31 mouse cellular contexts compared by ENCODE assay signal in the genomic region with DNA sequence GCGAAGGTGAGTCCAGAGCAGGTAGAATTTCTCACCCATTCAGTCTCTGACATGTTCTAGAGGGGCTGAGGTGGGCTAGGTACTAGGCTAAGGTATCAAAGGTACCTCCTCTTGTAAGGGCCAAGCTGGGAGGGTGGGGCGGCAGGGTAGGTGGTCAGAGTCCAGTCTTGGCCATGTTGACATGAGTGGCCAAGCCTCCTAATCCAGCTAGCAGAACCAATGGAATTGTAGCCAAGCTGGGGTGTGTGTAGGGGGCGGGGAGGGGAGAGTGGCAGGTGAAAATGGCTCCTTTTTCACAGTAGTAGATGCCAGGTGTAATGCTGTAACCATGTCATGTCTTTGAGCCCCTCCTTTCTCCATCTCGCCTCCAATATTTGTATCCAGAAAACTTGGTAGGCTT. TPM values are rescaled to one million over a fixed set of nuclear protein-coding genes. Genes with fewer than 3 reads are reported as not detected.
DNase-seq lines count a peak whose midpoint lies in the region; ATAC-seq and TF ChIP-seq lines count a peak whose summit lies in the region.
"Had no signal": no experiment of that assay in that cellular context is flagged by ENCODE, and none has a peak within 500 bp of the region (broad histone marks: within the 10 kb centered on the region; RNA-seq: fewer than 3 reads in every experiment).

No protein-coding gene starts in this region.

- no peak overlapping the region for H3K4me2 ChIP-seq in kidney, embryonic 15.5 days
- no peak overlapping the region for H3K4me2 ChIP-seq in midbrain, embryonic 11.5 days
- H3K4me2 ChIP-seq in midbrain, embryonic 14.5 days (ENCODE audit: low read length), result no peak overlapping the region
- H3K4me2 ChIP-seq: embryonic facial prominence, embryonic 12.5 days; hindbrain, embryonic 15.5 days; midbrain, embryonic 13.5 days had no signal

- no peak for TF ChIP-seq CTCF in kidney, adult 2 months (conservative IDR thresholded peaks at IDR 0.05; ENCODE audit: insufficient read depth, insufficient read length, low read depth, low read length)

- no peak for ATAC-seq in cerebellum, adult (ENCODE audit: insufficient number of reproducible peaks, low FRiP score, low TSS enrichment)
- no peak for ATAC-seq in kidney, embryonic 15.5 days (replicated peaks; ENCODE audit: low FRiP score)
- no peak for ATAC-seq in midbrain, embryonic 11.5 days (ENCODE audit: low FRiP score)
- ATAC-seq in midbrain, embryonic 14.5 days (ENCODE audit: low FRiP score, low TSS enrichment), result no peak
- ATAC-seq: forebrain, embryonic 14.5 days; inflammation-experienced regulatory T-cells, adult 6 months; lung, postnatal 0 days; midbrain, embryonic 13.5 days had no signal

- DNase-seq in cerebellum, postnatal 25 days, result peak; percentile 10 to 20
- DNase-seq in kidney, adult 2 months, result peak; percentile 81
- peak; percentile 17 for DNase-seq in midbrain, embryonic 11.5 days (ENCODE audit: low spot score, missing footprints)
- DNase-seq in midbrain, embryonic 14.5 days, result no peak
- peak; percentile 59 for DNase-seq in yolk sac, embryonic 10.5 days (ENCODE audit: low spot score)
- DNase-seq in heart, adult 18-20 months, result no peak
- DNase-seq: adrenal gland, postnatal 14 days; cerebellum, adult 11-12 months; embryo, embryonic 11 days; gastrocnemius, postnatal 36 days; heart, postnatal 14 days; layer of hippocampus, postnatal 36 days; left cerebral cortex, postnatal 4 days; lung, adult 18-20 months; lung, postnatal 4 days; retina, postnatal 1 day; right cerebral cortex, postnatal 14 days; thymus, adult 18-20 months; thymus, postnatal 36 days had no signal

- no peak for TF ChIP-seq POLR2A in kidney, adult 2 months (IDR thresholded peaks at IDR 0.05; ENCODE audit: low read depth, low read length)

- no peaks in the 10 kb centered on the region for H3K27me3 ChIP-seq in kidney, adult 2 months (replicated peaks; ENCODE audit: control insufficient read depth, insufficient read depth, low read length)
- no peaks in the 10 kb centered on the region for H3K27me3 ChIP-seq in kidney, embryonic 15.5 days
- no peaks in the 10 kb centered on the region for H3K27me3 ChIP-seq in midbrain, embryonic 11.5 days (ENCODE audit: control insufficient read depth, insufficient read depth, low read length)
- H3K27me3 ChIP-seq in midbrain, embryonic 14.5 days (ENCODE audit: control insufficient read depth, insufficient read depth, low read length), result no peaks in the 10 kb centered on the region
- H3K27me3 ChIP-seq: embryonic facial prominence, embryonic 12.5 days; hindbrain, embryonic 15.5 days; megakaryocyte, embryonic 14.5 days; midbrain, embryonic 13.5 days had no signal

- no peak overlapping the region for H3K27ac ChIP-seq in kidney, adult 2 months (ENCODE audit: insufficient read depth, low read depth, low read length)
- H3K27ac ChIP-seq in kidney, embryonic 15.5 days, result no peak overlapping the region
- H3K27ac ChIP-seq in midbrain, embryonic 11.5 days (ENCODE audit: low read depth, low read length), result no peak overlapping the region
- H3K27ac ChIP-seq in midbrain, embryonic 14.5 days (replicated peaks; ENCODE audit: low read depth, low read length), result no peak overlapping the region
- H3K27ac ChIP-seq: embryonic facial prominence, embryonic 12.5 days; hindbrain, embryonic 10.5 days; hindbrain, embryonic 15.5 days; kidney, postnatal 0 days; midbrain, embryonic 13.5 days had no signal

- H3K36me3 ChIP-seq in kidney, adult 2 months (ENCODE audit: control insufficient read depth, insufficient read depth, low read length), result no peaks in the 10 kb centered on the region
- peaks cover 68% of the 10 kb centered on the region for H3K36me3 ChIP-seq in kidney, embryonic 15.5 days
- peaks cover 31% of the 10 kb centered on the region for H3K36me3 ChIP-seq in midbrain, embryonic 11.5 days (ENCODE audit: control insufficient read depth, insufficient read depth, low read length)
- H3K36me3 ChIP-seq in midbrain, embryonic 14.5 days (ENCODE audit: control insufficient read depth, insufficient read depth, low read length), result peaks cover 68% of the 10 kb centered on the region

- no peak overlapping the region for H3K4me3 ChIP-seq in kidney, adult 2 months (ENCODE audit: insufficient read depth, low read depth, low read length)
- H3K4me3 ChIP-seq in kidney, embryonic 15.5 days (replicated peaks), result no peak overlapping the region
- no peak overlapping the region for H3K4me3 ChIP-seq in midbrain, embryonic 11.5 days (ENCODE audit: low read depth, low read length)
- H3K4me3 ChIP-seq in midbrain, embryonic 14.5 days (replicated peaks; ENCODE audit: low read depth, low read length), result no peak overlapping the region
- H3K4me3 ChIP-seq: embryonic facial prominence, embryonic 12.5 days; hindbrain, embryonic 10.5 days; hindbrain, embryonic 15.5 days; megakaryocyte, embryonic 14.5 days; midbrain, embryonic 13.5 days had no signal

- no peaks in the 10 kb centered on the region for H3K9me3 ChIP-seq in kidney, embryonic 15.5 days (replicated peaks)
- H3K9me3 ChIP-seq in midbrain, embryonic 11.5 days (ENCODE audit: control insufficient read depth, low read length), result no peaks in the 10 kb centered on the region
- no peaks in the 10 kb centered on the region for H3K9me3 ChIP-seq in midbrain, embryonic 14.5 days (ENCODE audit: control insufficient read depth, low read length)
- H3K9me3 ChIP-seq: embryonic facial prominence, embryonic 12.5 days; hindbrain, embryonic 10.5 days; hindbrain, embryonic 15.5 days; megakaryocyte, embryonic 14.5 days; midbrain, embryonic 13.5 days had no signal

- WGBS in kidney, adult 2 months, result 78% methylated on average over 4 of the region's 4 CpGs
- WGBS in kidney, embryonic 15.5 days, result 93% methylated on average over 4 of the region's 4 CpGs
- WGBS in midbrain, embryonic 11.5 days, result 93% methylated on average over 4 of the region's 4 CpGs
- WGBS in midbrain, embryonic 14.5 days, result 93% methylated on average over 4 of the region's 4 CpGs

- peaks cover 6% of the 10 kb centered on the region; the same call in 1 of the 2 replicates for H3K4me1 ChIP-seq in kidney, adult 2 months (ENCODE audit: control insufficient read depth, insufficient read depth, low read length)
- H3K4me1 ChIP-seq in kidney, embryonic 15.5 days, result peaks cover 17% of the 10 kb centered on the region
- H3K4me1 ChIP-seq in midbrain, embryonic 11.5 days (ENCODE audit: control insufficient read depth, insufficient read depth, low read length), result peaks cover 8% of the 10 kb centered on the region
- peaks cover 8% of the 10 kb centered on the region for H3K4me1 ChIP-seq in midbrain, embryonic 14.5 days (ENCODE audit: control insufficient read depth, insufficient read depth, low read length)

- no peak overlapping the region for H3K9ac ChIP-seq in kidney, embryonic 15.5 days
- no peak overlapping the region for H3K9ac ChIP-seq in midbrain, embryonic 11.5 days (ENCODE audit: low read length)
- no peak overlapping the region for H3K9ac ChIP-seq in midbrain, embryonic 14.5 days (replicated peaks; ENCODE audit: low read length)
- H3K9ac ChIP-seq: embryonic facial prominence, embryonic 12.5 days; hindbrain, embryonic 15.5 days; midbrain, embryonic 13.5 days had no signal

RNA-seq across cellular contexts. Expression of a gene that starts 4.6 kb away (rescaled TPM):
- 48.2 and 57.6 TPM in 2 replicates for polyA plus RNA-seq in kidney, adult 2 months (2012; rRNA removed)
- 26.1 and 26.7 TPM in 2 replicates for polyA plus RNA-seq in kidney, embryonic 15.5 days (2015; fragmentation: Nextera tagmentation; extraction: Ambion mirVana)
- 8.0 and 9.0 TPM in 2 replicates for polyA plus RNA-seq in midbrain, embryonic 11.5 days (2014; fragmentation: Nextera tagmentation; extraction: Ambion mirVana)
- 11.4 and 12.9 TPM in 2 replicates for polyA plus RNA-seq in midbrain, embryonic 14.5 days (2014; fragmentation: Nextera tagmentation; extraction: Ambion mirVana)
- 10 to 100 TPM; 13.4 to 18.0 TPM for total RNA-seq in heart, adult 18-20 months (2021)

RNA-seq across cellular contexts. Expression of a gene that starts 6.5 kb away (rescaled TPM):
- 12.3 and 13.6 TPM in 2 replicates for polyA plus RNA-seq in kidney, adult 2 months (2012; rRNA removed)
- 3.9 and 4.1 TPM in 2 replicates for polyA plus RNA-seq in kidney, embryonic 15.5 days (2015; fragmentation: Nextera tagmentation; extraction: Ambion mirVana)
- 3.8 and 4.0 TPM in 2 replicates for polyA plus RNA-seq in midbrain, embryonic 11.5 days (2014; fragmentation: Nextera tagmentation; extraction: Ambion mirVana)
- 7.3 and 7.6 TPM in 2 replicates for polyA plus RNA-seq in midbrain, embryonic 14.5 days (2014; fragmentation: Nextera tagmentation; extraction: Ambion mirVana)
- 10 to 100 TPM; 33.6 to 37.5 TPM for total RNA-seq in heart, adult 18-20 months (2021)

RNA-seq across cellular contexts. Expression of a gene that starts 10.5 kb away (rescaled TPM):
- 71.3 and 74.2 TPM in 2 replicates for polyA plus RNA-seq in kidney, adult 2 months (2012; rRNA removed)
- polyA plus RNA-seq in kidney, embryonic 15.5 days (2015; fragmentation: Nextera tagmentation; extraction: Ambion mirVana), result 101 and 104 TPM in 2 replicates
- 58.7 and 59.4 TPM in 2 replicates for polyA plus RNA-seq in midbrain, embryonic 11.5 days (2014; fragmentation: Nextera tagmentation; extraction: Ambion mirVana)
- 44.0 and 46.6 TPM in 2 replicates for polyA plus RNA-seq in midbrain, embryonic 14.5 days (2014; fragmentation: Nextera tagmentation; extraction: Ambion mirVana)
- 10 to 100 TPM; 62.0 to 65.5 TPM for total RNA-seq in heart, adult 18-20 months (2021)

RNA-seq across cellular contexts. Expression of a gene that starts 15.2 kb away (rescaled TPM):
- polyA plus RNA-seq in kidney, adult 2 months (2012; rRNA removed), result 1.0 and 1.5 TPM in 2 replicates
- 3.7 and 6.9 TPM in 2 replicates for polyA plus RNA-seq in kidney, embryonic 15.5 days (2015; fragmentation: Nextera tagmentation; extraction: Ambion mirVana)
- 3.2 and 4.3 TPM in 2 replicates for polyA plus RNA-seq in midbrain, embryonic 11.5 days (2014; fragmentation: Nextera tagmentation; extraction: Ambion mirVana)
- 2.1 and 2.7 TPM in 2 replicates for polyA plus RNA-seq in midbrain, embryonic 14.5 days (2014; fragmentation: Nextera tagmentation; extraction: Ambion mirVana)
- total RNA-seq in heart, adult 18-20 months (2021), result under 1 TPM in 1 of 2 experiments, not detected in 1; 0.41 TPM
- total RNA-seq: heart, postnatal 14 days; monocyte, adult 5-6 weeks had no signal
- polyA plus RNA-seq: inflammation-experienced regulatory T-cells, adult 6 months had no signal

RNA-seq across cellular contexts. Expression of a gene that starts 27.1 kb away (rescaled TPM):
- polyA plus RNA-seq in kidney, adult 2 months (2012; rRNA removed), result 60.7 and 74.7 TPM in 2 replicates
- polyA plus RNA-seq in kidney, embryonic 15.5 days (2015; fragmentation: Nextera tagmentation; extraction: Ambion mirVana), result 96.9 and 105 TPM in 2 replicates
- 110 and 112 TPM in 2 replicates for polyA plus RNA-seq in midbrain, embryonic 11.5 days (2014; fragmentation: Nextera tagmentation; extraction: Ambion mirVana)
- polyA plus RNA-seq in midbrain, embryonic 14.5 days (2014; fragmentation: Nextera tagmentation; extraction: Ambion mirVana), result 102 and 114 TPM in 2 replicates
- total RNA-seq in heart, adult 18-20 months (2021), result 10 to 100 TPM; 51.7 to 54.8 TPM

Comparison
In these comparisons a context has a peak if more than half of its experiments do, and no peak if none do; other contexts are left out.
1. DNase-seq: peak in cerebellum, postnatal 25 days (2 of 2), kidney, adult 2 months (single experiment), midbrain, embryonic 11.5 days (single experiment) and yolk sac, embryonic 10.5 days (single experiment); none in midbrain, embryonic 14.5 days (single experiment) and heart, adult 18-20 months (0 of 2).